Mouse (Mus musculus): ENCODE measurements around the gene Meis1.

DNA sequence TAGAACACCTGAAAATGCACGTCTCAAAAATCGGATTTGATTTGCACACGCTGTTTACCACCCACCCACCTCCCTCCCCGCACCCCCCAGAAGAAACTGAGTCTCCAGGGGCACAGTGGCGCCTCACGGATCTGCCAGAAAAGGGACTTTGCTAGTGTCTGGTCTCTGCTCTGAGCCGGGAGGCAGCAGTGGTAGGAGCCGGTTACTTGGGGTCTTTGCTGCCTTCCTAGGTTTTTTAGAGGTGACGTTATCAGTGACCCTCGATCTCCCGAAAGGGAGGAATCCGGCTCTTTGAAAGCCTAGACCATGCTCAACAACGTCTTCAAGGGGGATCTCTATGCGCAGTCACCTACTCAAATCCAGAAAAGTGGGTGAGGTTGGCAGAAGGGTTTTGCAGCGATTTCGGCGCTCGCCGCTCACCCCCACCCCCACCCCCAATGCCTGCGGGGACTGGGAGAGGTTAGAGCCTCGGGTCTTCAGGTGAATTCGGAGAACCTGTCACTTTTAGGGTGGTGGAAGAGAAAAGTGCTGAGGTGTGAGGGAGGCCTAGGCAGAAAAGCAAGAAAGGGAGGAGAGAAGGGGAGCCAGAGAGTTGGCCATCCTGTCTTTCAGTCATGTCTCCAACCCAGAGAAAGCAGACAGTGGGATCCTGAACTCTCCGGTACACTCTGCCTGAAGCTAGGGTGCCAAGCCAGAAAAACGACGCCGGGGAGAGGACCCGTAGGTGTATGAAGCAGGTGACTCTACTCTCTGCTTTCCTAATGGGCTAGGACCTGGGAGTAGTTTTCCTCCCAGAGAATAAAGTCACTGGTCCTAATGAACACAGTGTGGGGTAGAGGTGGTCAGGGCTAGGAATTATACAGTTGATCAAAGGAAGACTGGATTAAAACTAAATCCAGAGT is 143.5 kb downstream of the Meis1 start:
- TF ChIP-seq CTCF (conservative IDR thresholded peaks at IDR 0.05; ENCODE audit: low read length) (no peak), NANOG (IDR thresholded peaks at IDR 0.05; ENCODE audit: borderline replicate concordance, low read length) (no peak)

All from E14TG2a.4 (cell line).